Mouse (Mus musculus): Measurements from ENCODE around the gene Gk5. TPM values are rescaled to one million over a fixed set of nuclear protein-coding genes. Genes with fewer than 3 reads are reported as not detected.

The Gk5 gene
- polyA plus RNA-seq, 1 experiment, result 2.5 TPM

- 16% methylated on average over 1 of the region's 1 CpGs for WGBS
- no peak overlapping the region for H3K4me3 ChIP-seq (ENCODE audit: low read depth, low read length)
- no peaks in the 10 kb centered on the region for H3K27me3 ChIP-seq (ENCODE audit: control insufficient read depth, insufficient read depth, low read length)
- no peak overlapping the region for H3K27ac ChIP-seq (ENCODE audit: insufficient read depth, low read depth, low read length)
- peaks cover 2% of the 10 kb centered on the region for H3K4me1 ChIP-seq (ENCODE audit: control insufficient read depth, insufficient read depth, insufficient read length, low read length)
- H3K36me3 ChIP-seq (ENCODE audit: control insufficient read depth, insufficient read depth, low read length), result no peaks in the 10 kb centered on the region
- TF ChIP-seq CTCF (IDR thresholded peaks at IDR 0.05; ENCODE audit: extremely low read depth, insufficient read length, insufficient replicate concordance, low read depth, low read length) (no peak), POLR2A (IDR thresholded peaks at IDR 0.05; ENCODE audit: low read depth, low read length) (no peak)
These were observed 24.8 kb upstream of the Gk5 start for GRCm38 (mm10) chr9:96094341-96094740.

GRCm38 (mm10) chr9:96095192-96095591, 24.0 kb upstream of the Gk5 start:
- Histone ChIP-seq H3K27ac (ENCODE audit: insufficient read depth, low read depth, low read length) (no peak overlapping the region), H3K27me3 (ENCODE audit: control insufficient read depth, insufficient read depth, low read length) (no peaks in the 10 kb centered on the region), H3K4me1 (ENCODE audit: control insufficient read depth, insufficient read depth, insufficient read length, low read length) (peaks cover 2% of the 10 kb centered on the region), H3K4me3 (ENCODE audit: low read depth, low read length) (no peak overlapping the region), H3K36me3 (ENCODE audit: control insufficient read depth, insufficient read depth, low read length) (no peaks in the 10 kb centered on the region)
- TF ChIP-seq POLR2A (IDR thresholded peaks at IDR 0.05; ENCODE audit: low read depth, low read length) (no peak), CTCF (IDR thresholded peaks at IDR 0.05; ENCODE audit: extremely low read depth, insufficient read length, insufficient replicate concordance, low read depth, low read length) (no peak)
- WGBS, result 54% methylated on average over 1 of the region's 1 CpGs

- 87% methylated on average over 8 of the region's 8 CpGs for WGBS
- H3K27me3 ChIP-seq (ENCODE audit: control insufficient read depth, insufficient read depth, low read length), result no peaks in the 10 kb centered on the region
- TF ChIP-seq CTCF (IDR thresholded peaks at IDR 0.05; ENCODE audit: extremely low read depth, insufficient read length, insufficient replicate concordance, low read depth, low read length) (no peak), POLR2A (IDR thresholded peaks at IDR 0.05; ENCODE audit: low read depth, low read length) (no peak)
These were observed 16.3 kb upstream of the Gk5 start for GRCm38 (mm10) chr9:96102846-96103245.

GRCm38 (mm10) chr9:96112879-96113361, 6.2 kb upstream of the Gk5 start:
- Histone ChIP-seq H3K4me3 (ENCODE audit: low read depth, low read length) (no peak overlapping the region), H3K4me1 (ENCODE audit: control insufficient read depth, insufficient read depth, insufficient read length, low read length) (no peaks in the 10 kb centered on the region), H3K27me3 (ENCODE audit: control insufficient read depth, insufficient read depth, low read length) (no peaks in the 10 kb centered on the region), H3K36me3 (ENCODE audit: control insufficient read depth, insufficient read depth, low read length) (no peaks in the 10 kb centered on the region), H3K27ac (ENCODE audit: insufficient read depth, low read depth, low read length) (no peak overlapping the region)
- TF ChIP-seq CTCF (IDR thresholded peaks at IDR 0.05; ENCODE audit: extremely low read depth, insufficient read length, insufficient replicate concordance, low read depth, low read length) (no peak), POLR2A (IDR thresholded peaks at IDR 0.05; ENCODE audit: low read depth, low read length) (no peak)
- WGBS, result 88% methylated on average over 3 of the region's 3 CpGs

More at GRCm38 (mm10) chr9:96102846-96103245, 16.3 kb upstream of the Gk5 start:
- Histone ChIP-seq H3K36me3 (ENCODE audit: control insufficient read depth, insufficient read depth, low read length) (no peaks in the 10 kb centered on the region), H3K4me3 (ENCODE audit: low read depth, low read length) (no peak overlapping the region), H3K4me1 (ENCODE audit: control insufficient read depth, insufficient read depth, insufficient read length, low read length) (no peaks in the 10 kb centered on the region), H3K27ac (ENCODE audit: insufficient read depth, low read depth, low read length) (no peak overlapping the region)

GRCm38 (mm10) chr9:96116801-96117200, 2.4 kb upstream of the Gk5 start:
- Histone ChIP-seq H3K4me1 (ENCODE audit: control insufficient read depth, insufficient read depth, insufficient read length, low read length) (peaks cover 3% of the 10 kb centered on the region), H3K27me3 (ENCODE audit: control insufficient read depth, insufficient read depth, low read length) (no peaks in the 10 kb centered on the region), H3K4me3 (ENCODE audit: low read depth, low read length) (no peak overlapping the region), H3K36me3 (ENCODE audit: control insufficient read depth, insufficient read depth, low read length) (no peaks in the 10 kb centered on the region), H3K27ac (ENCODE audit: insufficient read depth, low read depth, low read length) (no peak overlapping the region)
- TF ChIP-seq POLR2A (IDR thresholded peaks at IDR 0.05; ENCODE audit: low read depth, low read length) (no peak), CTCF (IDR thresholded peaks at IDR 0.05; ENCODE audit: extremely low read depth, insufficient read length, insufficient replicate concordance, low read depth, low read length) (no peak)
- 88% methylated on average over 6 of the region's 6 CpGs for WGBS

GRCm38 (mm10) chr9:96118216-96118615, 946 bp upstream of the Gk5 start:
- 63% methylated on average over 4 of the region's 4 CpGs for WGBS
- Histone ChIP-seq H3K36me3 (ENCODE audit: control insufficient read depth, insufficient read depth, low read length) (no peaks in the 10 kb centered on the region), H3K27ac (ENCODE audit: insufficient read depth, low read depth, low read length) (no peak overlapping the region), H3K4me3 (ENCODE audit: low read depth, low read length) (no peak overlapping the region), H3K27me3 (ENCODE audit: control insufficient read depth, insufficient read depth, low read length) (no peaks in the 10 kb centered on the region), H3K4me1 (ENCODE audit: control insufficient read depth, insufficient read depth, insufficient read length, low read length) (peaks cover 5% of the 10 kb centered on the region)
- TF ChIP-seq CTCF (IDR thresholded peaks at IDR 0.05; ENCODE audit: extremely low read depth, insufficient read length, insufficient replicate concordance, low read depth, low read length), result no peak
- no peak for TF ChIP-seq POLR2A (IDR thresholded peaks at IDR 0.05; ENCODE audit: low read depth, low read length)

GRCm38 (mm10) chr9:96127972-96128371, 8.8 kb downstream of the Gk5 start:
- Histone ChIP-seq H3K27ac (ENCODE audit: insufficient read depth, low read depth, low read length) (no peak overlapping the region), H3K36me3 (ENCODE audit: control insufficient read depth, insufficient read depth, low read length) (no peaks in the 10 kb centered on the region), H3K4me3 (ENCODE audit: low read depth, low read length) (no peak overlapping the region), H3K27me3 (ENCODE audit: control insufficient read depth, insufficient read depth, low read length) (no peaks in the 10 kb centered on the region), H3K4me1 (ENCODE audit: control insufficient read depth, insufficient read depth, insufficient read length, low read length) (no peaks in the 10 kb centered on the region)
- TF ChIP-seq CTCF (IDR thresholded peaks at IDR 0.05; ENCODE audit: extremely low read depth, insufficient read length, insufficient replicate concordance, low read depth, low read length), result peak; percentile 30; the same call in 1 of the 2 replicates
- TF ChIP-seq POLR2A (IDR thresholded peaks at IDR 0.05; ENCODE audit: low read depth, low read length), result no peak
- WGBS, result 63% methylated on average over 5 of the region's 5 CpGs

Measured in small intestine, adult 2 months (tissue).